Mouse (Mus musculus): ENCODE data around the gene Dcaf17. TPM values are rescaled to one million over a fixed set of nuclear protein-coding genes. Genes with fewer than 3 reads are reported as not detected.

The Dcaf17 gene
- polyA plus RNA-seq, 1 experiment from 2014 or later: 34.1 TPM

- Histone ChIP-seq H3K9ac (ENCODE audit: low read depth, low read length) (no peak overlapping the region), H3K4me3 (ENCODE audit: low read length) (no peak overlapping the region), H3K4me2 (replicated peaks; ENCODE audit: low read depth, low read length) (no peak overlapping the region), H3K9me3 (ENCODE audit: control insufficient read depth, low read length) (no peaks in the 10 kb centered on the region), H3K27me3 (ENCODE audit: control insufficient read depth, insufficient read depth, low read length) (no peaks in the 10 kb centered on the region), H3K36me3 (ENCODE audit: control insufficient read depth, insufficient read depth, low read length) (peaks cover 2% of the 10 kb centered on the region; the same call in 1 of the 2 replicates), H3K4me1 (ENCODE audit: control insufficient read depth, insufficient read depth, low read length) (no peaks in the 10 kb centered on the region), H3K27ac (ENCODE audit: low read depth, low read length) (no peak overlapping the region)
- no peak for ATAC-seq (ENCODE audit: low FRiP score, low TSS enrichment)
- WGBS: 85% methylated on average over 3 of the region's 3 CpGs
Observed at GRCm38 (mm10) chr2:71073828-71074227, 18.7 kb downstream of the Dcaf17 start.

DNA sequence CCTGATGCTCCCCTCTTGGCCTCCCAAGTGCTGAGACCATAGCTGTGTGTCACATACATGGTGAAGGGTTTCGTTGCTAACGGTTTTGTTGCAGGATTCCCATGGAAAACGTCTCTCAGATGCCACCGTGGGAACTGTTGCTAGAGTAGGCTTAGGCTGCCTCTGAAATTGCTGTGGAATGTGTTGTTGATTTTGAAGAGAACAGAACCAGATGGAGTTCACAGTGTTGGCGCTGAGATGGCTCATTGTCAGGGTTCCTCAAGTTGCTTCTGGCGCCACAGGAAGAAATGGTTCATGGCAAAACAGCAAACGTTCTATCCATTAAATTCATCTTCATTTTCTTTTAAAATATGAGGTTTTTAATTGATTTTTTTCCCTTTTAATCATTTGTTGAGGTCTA is 27.3 kb downstream of the Dcaf17 start:
- H3K4me3 ChIP-seq (ENCODE audit: low read length): no peak overlapping the region
- H3K4me1 ChIP-seq (ENCODE audit: control insufficient read depth, insufficient read depth, low read length): no peaks in the 10 kb centered on the region
- H3K9ac ChIP-seq (ENCODE audit: low read depth, low read length): no peak overlapping the region
- peaks cover 14% of the 10 kb centered on the region; the same call in 1 of the 2 replicates for H3K36me3 ChIP-seq (ENCODE audit: control insufficient read depth, insufficient read depth, low read length)
- H3K27ac ChIP-seq (ENCODE audit: low read depth, low read length): no peak overlapping the region
- ATAC-seq (ENCODE audit: low FRiP score, low TSS enrichment): no peak
- WGBS: 95% methylated on average over 7 of the region's 7 CpGs
- no peaks in the 10 kb centered on the region for H3K9me3 ChIP-seq (ENCODE audit: control insufficient read depth, low read length)
- no peak overlapping the region for H3K4me2 ChIP-seq (replicated peaks; ENCODE audit: low read depth, low read length)
- H3K27me3 ChIP-seq (ENCODE audit: control insufficient read depth, insufficient read depth, low read length): no peaks in the 10 kb centered on the region

DNA sequence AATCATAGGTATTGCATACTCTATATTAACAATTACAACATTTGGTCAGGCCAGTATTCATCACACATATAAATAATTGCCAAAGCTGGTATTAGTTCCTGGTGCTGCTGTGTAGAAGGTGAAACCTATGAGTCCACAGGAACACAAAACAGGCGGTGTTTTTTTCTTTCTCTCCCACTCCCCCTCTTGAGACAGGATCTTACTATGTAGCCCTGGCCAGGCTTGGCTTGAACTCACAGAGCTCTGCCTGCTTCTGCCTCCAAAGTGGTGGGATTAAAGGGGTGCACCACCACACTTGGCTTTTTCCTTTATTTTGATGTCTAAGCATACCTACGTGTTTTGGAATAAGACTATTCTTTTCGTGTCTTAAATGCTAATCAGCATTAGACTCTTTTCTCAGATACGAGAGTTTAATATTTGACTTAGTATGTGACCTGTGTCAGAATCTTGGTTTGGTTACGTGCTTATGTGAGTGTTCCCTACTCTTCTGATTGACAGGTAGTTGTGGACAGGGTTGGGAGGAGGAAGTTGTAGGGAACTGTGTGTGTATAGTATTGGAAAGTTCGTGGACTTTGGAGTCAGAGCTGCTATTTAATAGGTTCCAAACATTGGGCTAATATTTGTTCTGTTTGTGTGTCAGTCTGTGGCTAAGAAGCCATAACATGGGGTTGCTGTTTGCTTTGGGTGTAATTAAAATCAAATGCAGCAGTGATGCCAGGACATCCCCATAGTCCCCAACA is 28.5 kb downstream of the Dcaf17 start:
- 88% methylated on average over 6 of the region's 6 CpGs for WGBS
- H3K9ac ChIP-seq (ENCODE audit: low read depth, low read length): no peak overlapping the region
- H3K4me2 ChIP-seq (replicated peaks; ENCODE audit: low read depth, low read length): no peak overlapping the region
- H3K36me3 ChIP-seq (ENCODE audit: control insufficient read depth, insufficient read depth, low read length): peaks cover 20% of the 10 kb centered on the region; the same call in 1 of the 2 replicates
- no peak for ATAC-seq (ENCODE audit: low FRiP score, low TSS enrichment)
- H3K27ac ChIP-seq (ENCODE audit: low read depth, low read length): no peak overlapping the region
- no peaks in the 10 kb centered on the region for H3K4me1 ChIP-seq (ENCODE audit: control insufficient read depth, insufficient read depth, low read length)
- no peak overlapping the region for H3K4me3 ChIP-seq (ENCODE audit: low read length)
- H3K9me3 ChIP-seq (ENCODE audit: control insufficient read depth, low read length): no peaks in the 10 kb centered on the region
- no peaks in the 10 kb centered on the region for H3K27me3 ChIP-seq (ENCODE audit: control insufficient read depth, insufficient read depth, low read length)

- 57% methylated on average over 3 of the region's 3 CpGs for WGBS
- Histone ChIP-seq H3K9me3 (ENCODE audit: control insufficient read depth, low read length) (no peaks in the 10 kb centered on the region), H3K36me3 (ENCODE audit: control insufficient read depth, insufficient read depth, low read length) (peaks cover 30% of the 10 kb centered on the region; the same call in 1 of the 2 replicates), H3K4me1 (ENCODE audit: control insufficient read depth, insufficient read depth, low read length) (no peaks in the 10 kb centered on the region), H3K27me3 (ENCODE audit: control insufficient read depth, insufficient read depth, low read length) (no peaks in the 10 kb centered on the region), H3K9ac (ENCODE audit: low read depth, low read length) (no peak overlapping the region), H3K4me3 (ENCODE audit: low read length) (no peak overlapping the region), H3K27ac (ENCODE audit: low read depth, low read length) (no peak overlapping the region), H3K4me2 (replicated peaks; ENCODE audit: low read depth, low read length) (no peak overlapping the region)
- ATAC-seq (ENCODE audit: low FRiP score, low TSS enrichment): no peak
Observed at GRCm38 (mm10) chr2:71089766-71090165, 34.6 kb downstream of the Dcaf17 start.

DNA sequence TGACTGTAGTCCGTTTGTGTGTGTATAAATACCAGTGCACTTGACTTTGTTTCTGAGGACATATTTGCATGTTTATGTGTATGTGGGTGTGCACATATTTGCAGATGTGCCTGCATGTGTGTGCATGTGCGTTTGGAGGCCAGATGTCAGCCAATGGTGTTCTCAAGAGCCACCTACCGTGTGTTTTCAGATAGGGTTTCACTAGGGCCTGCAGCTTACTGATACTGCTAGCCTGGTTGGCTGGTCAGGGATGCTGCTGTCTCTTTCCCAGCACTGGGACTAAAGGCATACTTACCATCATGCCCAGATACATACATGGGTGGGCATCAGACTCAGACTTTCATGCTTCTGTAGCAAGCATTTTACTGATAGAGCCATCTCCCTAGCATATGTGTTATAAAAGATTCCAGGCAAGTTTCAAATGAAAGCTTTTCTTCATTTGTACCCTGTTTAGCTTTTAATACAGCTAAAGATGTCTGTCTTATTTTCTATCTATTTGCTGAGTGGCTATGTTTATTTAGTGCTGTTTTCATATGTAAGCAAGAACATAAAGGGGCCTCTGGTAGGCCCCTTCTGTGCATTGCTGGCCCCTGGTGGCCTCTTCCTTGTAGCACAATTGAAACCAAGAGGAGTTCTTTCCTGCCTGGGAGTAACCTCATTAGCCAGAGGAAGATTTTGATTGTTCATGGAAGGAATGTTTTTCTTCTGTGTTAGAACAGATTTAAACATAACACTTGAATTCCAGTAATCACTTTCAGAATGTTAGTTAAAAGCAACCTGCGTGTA is 35.7 kb downstream of the Dcaf17 start:
- Histone ChIP-seq H3K4me2 (replicated peaks; ENCODE audit: low read depth, low read length) (no peak overlapping the region), H3K9me3 (ENCODE audit: control insufficient read depth, low read length) (no peaks in the 10 kb centered on the region), H3K27ac (ENCODE audit: low read depth, low read length) (no peak overlapping the region), H3K4me3 (ENCODE audit: low read length) (no peak overlapping the region), H3K9ac (ENCODE audit: low read depth, low read length) (no peak overlapping the region), H3K36me3 (ENCODE audit: control insufficient read depth, insufficient read depth, low read length) (peaks cover 30% of the 10 kb centered on the region; the same call in 1 of the 2 replicates), H3K4me1 (ENCODE audit: control insufficient read depth, insufficient read depth, low read length) (no peaks in the 10 kb centered on the region), H3K27me3 (ENCODE audit: control insufficient read depth, insufficient read depth, low read length) (no peaks in the 10 kb centered on the region)
- no peak for ATAC-seq (ENCODE audit: low FRiP score, low TSS enrichment)
- WGBS: 88% methylated on average over 4 of the region's 4 CpGs

- no peaks in the 10 kb centered on the region for H3K27me3 ChIP-seq (ENCODE audit: control insufficient read depth, insufficient read depth, low read length)
- H3K9me3 ChIP-seq (ENCODE audit: control insufficient read depth, low read length): no peaks in the 10 kb centered on the region
- 77% methylated on average over 7 of the region's 7 CpGs for WGBS
- no peaks in the 10 kb centered on the region for H3K4me1 ChIP-seq (ENCODE audit: control insufficient read depth, insufficient read depth, low read length)
- no peak overlapping the region for H3K9ac ChIP-seq (ENCODE audit: low read depth, low read length)
- H3K4me2 ChIP-seq (replicated peaks; ENCODE audit: low read depth, low read length): no peak overlapping the region
- H3K4me3 ChIP-seq (ENCODE audit: low read length): no peak overlapping the region
- H3K27ac ChIP-seq (ENCODE audit: low read depth, low read length): no peak overlapping the region
- no peak for ATAC-seq (ENCODE audit: low FRiP score, low TSS enrichment)
- peaks cover 12% of the 10 kb centered on the region for H3K36me3 ChIP-seq (ENCODE audit: control insufficient read depth, insufficient read depth, low read length)
Observed at GRCm38 (mm10) chr2:71096170-71096569, 41.0 kb downstream of the Dcaf17 start.

GRCm38 (mm10) chr2:71102621-71103291 is 47.6 kb downstream of the Dcaf17 start:
- no peaks in the 10 kb centered on the region for H3K27me3 ChIP-seq (ENCODE audit: control insufficient read depth, insufficient read depth, low read length)
- ATAC-seq (ENCODE audit: low FRiP score, low TSS enrichment): no peak
- H3K9ac ChIP-seq (ENCODE audit: low read depth, low read length): no peak overlapping the region
- WGBS: 77% methylated on average over 10 of the region's 10 CpGs
- H3K4me1 ChIP-seq (ENCODE audit: control insufficient read depth, insufficient read depth, low read length): no peaks in the 10 kb centered on the region
- H3K4me2 ChIP-seq (replicated peaks; ENCODE audit: low read depth, low read length): no peak overlapping the region
- H3K27ac ChIP-seq (ENCODE audit: low read depth, low read length): no peak overlapping the region
- H3K36me3 ChIP-seq (ENCODE audit: control insufficient read depth, insufficient read depth, low read length): peaks cover 3% of the 10 kb centered on the region; the same call in 1 of the 2 replicates
- H3K9me3 ChIP-seq (ENCODE audit: control insufficient read depth, low read length): no peaks in the 10 kb centered on the region
- H3K4me3 ChIP-seq (ENCODE audit: low read length): no peak overlapping the region

GRCm38 (mm10) chr2:71103292-71103680 is 48.2 kb downstream of the Dcaf17 start:
- 89% methylated on average over 4 of the region's 4 CpGs for WGBS
- no peak overlapping the region for H3K9ac ChIP-seq (ENCODE audit: low read depth, low read length)

More at GRCm38 (mm10) chr2:71103292-71103680, 48.2 kb downstream of the Dcaf17 start:
- ATAC-seq (ENCODE audit: low FRiP score, low TSS enrichment): no peak
- Histone ChIP-seq H3K4me2 (replicated peaks; ENCODE audit: low read depth, low read length) (no peak overlapping the region), H3K9me3 (ENCODE audit: control insufficient read depth, low read length) (no peaks in the 10 kb centered on the region), H3K4me3 (ENCODE audit: low read length) (no peak overlapping the region), H3K27me3 (ENCODE audit: control insufficient read depth, insufficient read depth, low read length) (no peaks in the 10 kb centered on the region), H3K27ac (ENCODE audit: low read depth, low read length) (no peak overlapping the region), H3K4me1 (ENCODE audit: control insufficient read depth, insufficient read depth, low read length) (no peaks in the 10 kb centered on the region), H3K36me3 (ENCODE audit: control insufficient read depth, insufficient read depth, low read length) (peaks cover 3% of the 10 kb centered on the region; the same call in 1 of the 2 replicates)
